Mouse (Mus musculus): ENCODE measurements around the gene Fnbp1. TPM values are rescaled to one million over a fixed set of nuclear protein-coding genes. Genes with fewer than 3 reads are reported as not detected.

Fnbp1 gene
- total and polyA plus RNA-seq, 2 experiments from 2014 or later = 22.1 to 30.7 TPM

DNA sequence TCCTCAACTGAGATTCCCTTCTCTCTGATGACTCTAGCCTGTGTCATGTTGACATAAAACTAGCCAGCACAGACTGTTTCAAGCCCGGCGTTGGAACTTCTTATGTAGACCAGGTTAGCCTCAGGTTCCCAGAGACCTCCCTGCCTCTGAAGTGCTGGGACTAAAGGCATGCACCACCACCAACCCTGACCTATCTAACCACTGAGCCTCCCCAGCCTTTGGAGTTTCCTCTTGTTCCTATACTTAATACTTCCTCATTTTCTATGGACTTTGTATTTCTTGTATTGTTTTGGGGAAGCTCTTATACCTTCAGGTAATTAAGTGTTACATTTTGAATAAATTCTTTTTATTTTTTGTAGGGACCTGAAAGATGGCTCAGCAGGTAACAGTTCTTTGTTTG, 27.6 kb downstream of the Fnbp1 start:
- H3K27me3 ChIP-seq (ENCODE audit: insufficient read depth, low read length) = no peaks in the 10 kb centered on the region
- no peak for DNase-seq (ENCODE audit: low spot score)
- H3K4me3 ChIP-seq (ENCODE audit: low read depth, low read length) = no peak overlapping the region
- H3K4me1 ChIP-seq (ENCODE audit: insufficient read depth, low read length) = no peaks in the 10 kb centered on the region
- no peak overlapping the region for H3K4me2 ChIP-seq (ENCODE audit: low read depth, low read length, poor library complexity, severe bottlenecking)
- H3K36me3 ChIP-seq (ENCODE audit: insufficient read depth, low read length) = no peaks in the 10 kb centered on the region
- H3K27ac ChIP-seq (ENCODE audit: low read depth, low read length) = no peak overlapping the region
- no peak for TF ChIP-seq CTCF (IDR thresholded peaks at IDR 0.05)
- no peak overlapping the region for H3K9ac ChIP-seq (replicated peaks; ENCODE audit: low read length, poor library complexity, severe bottlenecking)
- 100% methylated on average over 2 of the region's 2 CpGs for WGBS
- H3K9me3 ChIP-seq (ENCODE audit: low read length) = no peaks in the 10 kb centered on the region
- ATAC-seq (ENCODE audit: low FRiP score) = no peak

DNA sequence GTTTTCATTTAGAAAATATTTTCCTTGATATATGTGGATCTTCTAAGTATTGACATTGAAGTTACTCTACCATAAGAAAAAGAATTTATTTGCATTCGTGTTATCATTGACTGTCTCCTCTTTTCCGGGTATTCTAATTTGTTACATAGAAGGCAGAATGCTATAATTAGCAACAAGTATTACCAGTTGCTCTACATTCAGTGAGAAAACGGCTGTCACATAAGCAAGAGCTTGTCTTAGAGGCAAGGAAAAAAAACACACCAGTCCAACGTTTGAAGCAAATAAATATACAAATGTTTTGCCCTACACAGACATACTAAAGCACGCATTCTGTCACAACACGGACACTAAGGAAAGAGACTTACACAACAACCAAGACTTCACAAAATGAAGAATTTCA, 30.1 kb downstream of the Fnbp1 start:
- DNase-seq (ENCODE audit: low spot score) = no peak

DNA sequence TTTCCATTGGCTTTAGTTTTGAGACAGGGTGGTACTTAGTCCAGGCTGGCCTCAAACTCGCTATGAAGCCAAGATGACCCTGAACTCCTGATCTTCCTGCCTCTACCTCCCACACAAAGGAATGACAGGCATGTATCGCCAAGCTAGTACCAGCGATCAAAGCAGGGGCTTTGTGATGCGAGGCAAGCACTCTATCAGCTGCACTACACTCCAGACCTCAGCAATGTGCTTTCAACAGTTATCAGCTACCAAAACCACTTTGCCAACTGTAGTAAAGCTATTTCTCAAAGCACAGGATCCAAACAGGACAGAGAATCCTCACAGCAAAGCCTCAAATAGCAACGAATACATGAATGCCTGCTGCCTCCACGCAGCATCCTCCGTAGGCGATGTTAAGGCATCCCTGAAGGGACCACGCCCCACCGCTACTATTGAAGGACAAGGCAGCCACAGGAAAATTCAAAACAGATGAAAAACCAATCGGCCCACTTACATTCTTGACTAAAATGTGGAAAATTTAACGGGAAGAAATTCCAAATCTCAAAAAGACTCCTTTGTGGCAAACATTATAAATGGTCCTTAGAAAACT, 31.8 kb downstream of the Fnbp1 start:
- ATAC-seq (ENCODE audit: low FRiP score) = no peak
- Histone ChIP-seq H3K4me1 (ENCODE audit: insufficient read depth, low read length) (peaks cover 4% of the 10 kb centered on the region; the same call in 1 of the 2 replicates), H3K27me3 (ENCODE audit: insufficient read depth, low read length) (no peaks in the 10 kb centered on the region), H3K4me3 (ENCODE audit: low read depth, low read length) (no peak overlapping the region), H3K4me2 (ENCODE audit: low read depth, low read length, poor library complexity, severe bottlenecking) (no peak overlapping the region), H3K36me3 (ENCODE audit: insufficient read depth, low read length) (no peaks in the 10 kb centered on the region), H3K9me3 (ENCODE audit: low read length) (no peaks in the 10 kb centered on the region), H3K27ac (ENCODE audit: low read depth, low read length) (0 out of 2 replicates have a peak overlapping the region, but pooled peaks have one; percentile 4), H3K9ac (replicated peaks; ENCODE audit: low read length, poor library complexity, severe bottlenecking) (no peak overlapping the region)
- DNase-seq (ENCODE audit: low spot score) = no peak
- 80% methylated on average over 12 of the region's 12 CpGs for WGBS
- no peak for TF ChIP-seq CTCF (IDR thresholded peaks at IDR 0.05)

More for the DNA sequence above, 30.1 kb downstream of the Fnbp1 start:
- peaks cover 4% of the 10 kb centered on the region; the same call in 1 of the 2 replicates for H3K4me1 ChIP-seq (ENCODE audit: insufficient read depth, low read length)
- no peaks in the 10 kb centered on the region for H3K36me3 ChIP-seq (ENCODE audit: insufficient read depth, low read length)
- ATAC-seq (ENCODE audit: low FRiP score) = no peak
- H3K4me2 ChIP-seq (ENCODE audit: low read depth, low read length, poor library complexity, severe bottlenecking) = no peak overlapping the region
- no peak overlapping the region for H3K9ac ChIP-seq (replicated peaks; ENCODE audit: low read length, poor library complexity, severe bottlenecking)
- no peaks in the 10 kb centered on the region for H3K27me3 ChIP-seq (ENCODE audit: insufficient read depth, low read length)
- WGBS = 84% methylated on average over 6 of the region's 6 CpGs
- no peak overlapping the region for H3K4me3 ChIP-seq (ENCODE audit: low read depth, low read length)
- H3K9me3 ChIP-seq (ENCODE audit: low read length) = no peaks in the 10 kb centered on the region
- TF ChIP-seq CTCF (IDR thresholded peaks at IDR 0.05) = no peak
- H3K27ac ChIP-seq (ENCODE audit: low read depth, low read length) = no peak overlapping the region

DNA sequence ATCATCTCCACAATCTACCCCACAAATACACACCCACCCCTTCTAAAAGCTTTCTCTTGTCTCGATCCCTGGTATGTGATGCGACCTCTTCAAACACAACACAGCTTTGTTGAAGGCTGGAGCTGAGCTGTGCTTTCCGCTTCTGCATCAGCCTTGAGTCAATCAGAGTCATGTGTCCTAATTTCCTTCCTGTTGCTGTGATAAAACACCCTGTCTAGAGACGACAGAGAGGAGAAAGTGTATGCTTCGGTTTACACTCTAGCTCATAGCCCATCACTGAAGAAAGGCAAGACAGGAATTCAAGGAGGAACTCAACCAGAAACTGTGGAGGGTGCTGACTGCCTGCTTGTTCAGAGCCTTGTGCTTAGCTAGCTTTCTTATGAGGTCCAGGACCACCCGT, 33.6 kb downstream of the Fnbp1 start:
- no peak overlapping the region for H3K9ac ChIP-seq (replicated peaks; ENCODE audit: low read length, poor library complexity, severe bottlenecking)
- no peaks in the 10 kb centered on the region for H3K9me3 ChIP-seq (ENCODE audit: low read length)
- H3K36me3 ChIP-seq (ENCODE audit: insufficient read depth, low read length) = no peaks in the 10 kb centered on the region
- no peak overlapping the region for H3K27ac ChIP-seq (ENCODE audit: low read depth, low read length)
- WGBS = 81% methylated on average over 6 of the region's 6 CpGs
- TF ChIP-seq CTCF (IDR thresholded peaks at IDR 0.05) = no peak
- no peak overlapping the region for H3K4me2 ChIP-seq (ENCODE audit: low read depth, low read length, poor library complexity, severe bottlenecking)
- ATAC-seq (ENCODE audit: low FRiP score) (no peak), DNase-seq (ENCODE audit: low spot score) (no peak)
- H3K27me3 ChIP-seq (ENCODE audit: insufficient read depth, low read length) = no peaks in the 10 kb centered on the region
- peaks cover 4% of the 10 kb centered on the region; the same call in 1 of the 2 replicates for H3K4me1 ChIP-seq (ENCODE audit: insufficient read depth, low read length)
- H3K4me3 ChIP-seq (ENCODE audit: low read depth, low read length) = no peak overlapping the region

DNA sequence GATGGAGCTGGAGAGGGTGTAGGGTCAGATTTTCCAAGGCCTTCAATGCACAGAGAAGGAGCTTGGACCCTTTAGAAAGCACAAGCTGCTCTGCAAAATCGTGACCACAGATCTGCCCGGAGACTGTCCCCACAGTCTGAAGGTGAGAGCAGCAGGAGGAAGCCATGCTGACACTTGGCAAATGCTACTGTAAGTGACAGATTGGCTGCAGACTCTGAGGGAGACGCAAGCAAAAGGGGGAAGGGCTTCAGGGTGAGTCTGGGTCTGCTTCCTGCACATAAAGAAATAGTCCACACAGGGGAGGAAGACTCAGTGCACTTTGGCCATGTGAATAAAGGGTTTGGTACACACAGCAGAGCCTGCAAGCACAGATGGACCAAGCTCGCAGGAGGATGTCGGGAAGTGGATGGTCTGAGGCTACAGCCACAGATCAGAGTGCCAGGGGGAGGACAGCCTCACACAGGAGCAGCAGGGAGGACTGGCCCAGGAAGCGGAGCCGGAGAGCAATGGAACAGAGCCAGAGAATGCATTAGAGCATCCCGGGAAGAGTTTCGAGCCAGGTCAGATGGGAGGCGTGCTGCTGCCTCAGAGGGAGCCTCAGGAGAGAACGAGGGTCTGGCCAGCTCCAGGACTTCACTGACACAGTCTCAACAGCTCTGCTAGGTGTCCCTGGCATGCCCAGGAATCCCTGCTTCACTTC, 35.0 kb downstream of the Fnbp1 start:
- Histone ChIP-seq H3K27me3 (ENCODE audit: insufficient read depth, low read length) (no peaks in the 10 kb centered on the region), H3K4me2 (ENCODE audit: low read depth, low read length, poor library complexity, severe bottlenecking) (0 out of 2 replicates have a peak overlapping the region, but pooled peaks have one; percentile 3), H3K9ac (replicated peaks; ENCODE audit: low read length, poor library complexity, severe bottlenecking) (no peak overlapping the region), H3K9me3 (ENCODE audit: low read length) (no peaks in the 10 kb centered on the region), H3K4me3 (ENCODE audit: low read depth, low read length) (no peak overlapping the region), H3K36me3 (ENCODE audit: insufficient read depth, low read length) (no peaks in the 10 kb centered on the region), H3K27ac (ENCODE audit: low read depth, low read length) (peak overlapping the region; percentile 51; the same call in 1 of the 2 replicates), H3K4me1 (ENCODE audit: insufficient read depth, low read length) (peaks cover 4% of the 10 kb centered on the region; the same call in 1 of the 2 replicates)
- TF ChIP-seq CTCF (IDR thresholded peaks at IDR 0.05) = no peak
- DNase-seq (ENCODE audit: low spot score) (peak; percentile 86), ATAC-seq (ENCODE audit: low FRiP score) (peak; percentile 68)
- WGBS = 41% methylated on average over 11 of the region's 11 CpGs

DNA sequence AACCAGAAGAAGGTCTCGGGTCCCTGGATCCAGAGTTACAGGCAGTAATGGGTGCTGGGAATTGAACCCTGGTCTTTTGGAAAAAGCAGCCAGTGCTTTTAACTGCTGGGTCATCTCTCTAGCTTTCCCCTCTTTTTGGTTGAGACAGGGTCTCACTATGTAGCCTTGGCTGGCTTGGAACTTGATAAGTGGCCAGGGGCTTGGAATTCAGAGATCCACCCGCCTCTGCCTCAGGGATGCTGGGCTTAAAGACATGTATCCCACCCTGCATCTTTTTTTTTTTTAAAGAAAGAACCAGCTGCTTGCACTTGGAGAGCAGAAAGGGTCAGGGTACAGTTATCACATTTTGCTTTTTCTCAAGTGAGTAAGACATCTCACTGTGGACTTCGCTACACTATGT, 35.8 kb downstream of the Fnbp1 start:
- H3K27me3 ChIP-seq (ENCODE audit: insufficient read depth, low read length) = no peaks in the 10 kb centered on the region
- TF ChIP-seq CTCF (IDR thresholded peaks at IDR 0.05) = no peak
- H3K4me3 ChIP-seq (ENCODE audit: low read depth, low read length) = no peak overlapping the region
- peaks cover 4% of the 10 kb centered on the region; the same call in 1 of the 2 replicates for H3K4me1 ChIP-seq (ENCODE audit: insufficient read depth, low read length)
- WGBS = 100% methylated on average over 3 of the region's 3 CpGs
- no peaks in the 10 kb centered on the region for H3K9me3 ChIP-seq (ENCODE audit: low read length)
- H3K9ac ChIP-seq (replicated peaks; ENCODE audit: low read length, poor library complexity, severe bottlenecking) = no peak overlapping the region
- H3K27ac ChIP-seq (ENCODE audit: low read depth, low read length) = no peak overlapping the region
- ATAC-seq (ENCODE audit: low FRiP score) (no peak), DNase-seq (ENCODE audit: low spot score) (no peak)
- no peak overlapping the region for H3K4me2 ChIP-seq (ENCODE audit: low read depth, low read length, poor library complexity, severe bottlenecking)
- H3K36me3 ChIP-seq (ENCODE audit: insufficient read depth, low read length) = no peaks in the 10 kb centered on the region

All from midbrain, postnatal 0 days (tissue).